Mouse (Mus musculus): ENCODE measurements around the gene Barhl2.

DNA sequence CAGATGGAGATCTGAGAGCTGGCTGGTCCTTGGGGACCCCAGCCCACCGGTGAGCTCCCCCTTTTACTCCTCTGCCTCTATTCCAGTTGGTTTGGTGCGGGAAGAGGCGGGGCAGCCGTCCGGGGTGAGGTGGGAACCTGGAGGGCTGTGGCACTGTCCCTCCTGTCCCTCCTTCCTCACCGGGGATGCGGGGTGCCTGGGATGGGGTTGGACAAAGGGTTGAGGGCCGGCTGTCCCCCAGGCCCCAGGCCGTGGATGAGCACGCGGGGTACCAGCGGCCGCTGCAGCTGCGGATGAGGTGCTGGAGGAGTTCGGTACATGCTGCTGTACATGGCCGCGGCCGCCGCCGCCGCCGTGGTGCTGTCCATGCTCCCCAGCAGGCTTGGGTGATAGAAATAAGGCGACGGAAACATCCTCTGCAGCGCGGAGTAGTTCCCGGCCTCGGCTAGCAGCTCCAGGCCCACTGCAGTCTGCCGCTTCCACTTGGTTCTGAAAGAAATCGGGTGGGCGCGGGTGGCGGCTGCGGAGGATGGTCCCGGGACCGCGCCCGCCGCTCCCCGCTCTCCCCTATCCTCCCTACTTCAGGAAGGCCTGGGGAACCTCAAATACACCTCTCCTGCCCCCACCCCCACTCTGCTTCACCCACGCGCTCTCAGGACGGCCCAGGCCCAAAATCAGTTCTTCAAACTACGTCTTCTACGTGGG lies 4.6 kb downstream of the Barhl2 start:
- TF ChIP-seq GATA1 (IDR thresholded peaks at IDR 0.05; ENCODE audit: borderline replicate concordance, low read length) (no peak), TAL1 (conservative IDR thresholded peaks at IDR 0.05; ENCODE audit: low read depth, low read length) (no peak)

All from G1E (cell line).